Mouse (Mus musculus) hindbrain, embryonic 11.5 days (tissue): ENCODE measurements around the gene Krtap9-3. TPM values are rescaled to one million over a fixed set of nuclear protein-coding genes. Genes with fewer than 3 reads are reported as not detected.
"Not testable (repeated sequence)": the region's sequence is repeated elsewhere in the genome, so short reads cannot be mapped to it uniquely, and the experiment has no call there.

Experiments used
- ATAC-seq: fragments of 200-750 bp; cut with Nextera tagmentation; 2 replicates; pipeline ENCODE4 v1.8.0; 2017; ENCODE audit warnings: mild to moderate bottlenecking, moderate TSS enrichment, moderate library complexity; ENCODE audit not compliant: low FRiP score
- DNase-seq: peaks from one replicate; pipeline ENCODE4 v3.0.0-alpha.2; 2015; ENCODE audit warnings: low spot score
- H3K27ac ChIP-seq: fragments of 300-500 bp; sonication (generic); 2 replicates; pipeline ENCODE4 v1.5.1; 2014; ENCODE audit warnings: mild to moderate bottlenecking, low read depth, low read length
- H3K27me3 ChIP-seq: fragments of 300-500 bp; sonication (generic); 2 replicates; pipeline ENCODE4 v1.6.1; 2014; ENCODE audit warnings: mild to moderate bottlenecking, low read length, moderate library complexity, mixed read lengths; ENCODE audit not compliant: control insufficient read depth, insufficient read depth
- H3K36me3 ChIP-seq: fragments of 300-500 bp; sonication (generic); 2 replicates; pipeline ENCODE4 v1.6.1; 2014; ENCODE audit warnings: mild to moderate bottlenecking, low read length, moderate library complexity, mixed read lengths; ENCODE audit not compliant: control insufficient read depth, insufficient read depth
- H3K4me1 ChIP-seq: fragments of 300-500 bp; sonication (generic); replicated peaks from 2 replicates; pipeline ENCODE4 v1.6.1; 2014; ENCODE audit warnings: low read length, mixed read lengths; ENCODE audit not compliant: control insufficient read depth, insufficient read depth
- H3K4me2 ChIP-seq: fragments of 300-500 bp; sonication (generic); replicated peaks from 2 replicates; pipeline ENCODE4 v1.6.1; 2014; ENCODE audit warnings: mild to moderate bottlenecking, low read depth, low read length
- H3K4me3 ChIP-seq: fragments of 300-500 bp; sonication (generic); 2 replicates; pipeline ENCODE4 v1.5.1; 2014; ENCODE audit warnings: low read depth, low read length
- H3K9ac ChIP-seq: fragments of 300-500 bp; sonication (generic); 2 replicates; pipeline ENCODE4 v1.6.1; 2014; ENCODE audit warnings: low read depth, low read length
- H3K9me3 ChIP-seq: fragments of 300-500 bp; sonication (generic); 2 replicates; pipeline ENCODE4 v1.6.1; 2016; ENCODE audit warnings: low read length; ENCODE audit not compliant: control insufficient read depth
- WGBS: fragments of 180-500 bp; shearing (Covaris S2); extraction: QIAGEN DNeasy Blood & Tissue Kit; methylation state at CpG from one replicate; pipeline ENCODE4 v1.1.7; 2014; 5-methylcytosine and 5-hydroxymethylcytosine counted together
- polyA plus RNA-seq: library from polyadenylated mRNA; unstranded; fragments of >200 nt; fragmentation: Nextera tagmentation; extraction: Ambion mirVana; gene quantifications from 2 replicates; pipeline ENCODE4 v1.2.1, GENCODE M21; 2014

The Krtap9-3 gene
- polyA plus RNA-seq, 1 experiment from 2014 or later, result not detected

GRCm38 (mm10) chr11:99628138-99628537, 30.2 kb upstream of the Krtap9-3 start, which contains the start of gene Krtap4-1:
Krtap4-1 (minus strand) TSS chr11:99628238.
- Histone ChIP-seq H3K9me3 (no peaks in the 10 kb centered on the region), H3K27ac (no peak within 1 kb of the TSS), H3K9ac (no peak within 1 kb of the TSS), H3K4me2 (no peak within 1 kb of the TSS), H3K4me1 (no peaks in the 10 kb centered on the region), H3K27me3 (no peaks in the 10 kb centered on the region), H3K4me3 (no peak within 1 kb of the TSS), H3K36me3 (no peaks in the 10 kb centered on the region)
- WGBS, result 85% methylated on average over 4 of the region's 4 CpGs
- ATAC-seq, result no peak
- no peak for DNase-seq

- DNase-seq (no peak), ATAC-seq (no peak)
- no peaks in the 10 kb centered on the region for H3K9me3 ChIP-seq
- no peak within 1 kb of the TSS for H3K4me3 ChIP-seq
- no peak within 1 kb of the TSS for H3K4me2 ChIP-seq
- H3K4me1 ChIP-seq, result no peaks in the 10 kb centered on the region
- H3K36me3 ChIP-seq, result no peaks in the 10 kb centered on the region
- H3K9ac ChIP-seq, result no peak within 1 kb of the TSS
- 91% methylated on average over 2 of the region's 2 CpGs for WGBS
- H3K27me3 ChIP-seq, result no peaks in the 10 kb centered on the region
- no peak within 1 kb of the TSS for H3K27ac ChIP-seq
Observed at GRCm38 (mm10) chr11:99620335-99620734, 22.4 kb upstream of the Krtap9-3 start, which contains the start of gene Gm11562. Gm11562 (minus strand) TSS chr11:99620435.

- WGBS, result 74% methylated on average over 3 of the region's 3 CpGs
- H3K4me3 ChIP-seq, result no peak within 1 kb of the TSS
- no peaks in the 10 kb centered on the region for H3K4me1 ChIP-seq
- H3K27ac ChIP-seq, result no peak within 1 kb of the TSS
- H3K27me3 ChIP-seq, result no peaks in the 10 kb centered on the region
- ATAC-seq (no peak), DNase-seq (no peak)
- H3K9ac ChIP-seq, result no peak within 1 kb of the TSS
- H3K9me3 ChIP-seq, result no peaks in the 10 kb centered on the region
- H3K36me3 ChIP-seq, result no peaks in the 10 kb centered on the region
- no peak within 1 kb of the TSS for H3K4me2 ChIP-seq
Observed at GRCm38 (mm10) chr11:99614796-99615363, 17.0 kb upstream of the Krtap9-3 start, which contains the start of gene Krtap2-4. Krtap2-4 (minus strand) TSS chr11:99614846.

- ATAC-seq, H3K4me3 ChIP-seq, H3K27me3 ChIP-seq, H3K4me1 ChIP-seq, DNase-seq, H3K9me3 ChIP-seq, H3K9ac ChIP-seq, H3K27ac ChIP-seq, H3K36me3 ChIP-seq, H3K4me2 ChIP-seq: not testable (repeated sequence)
- 91% methylated on average over 1 of the region's 2 CpGs for WGBS
Observed at GRCm38 (mm10) chr11:99610089-99610488, 12.2 kb upstream of the Krtap9-3 start, which contains the start of gene Gm11937. Gm11937 (minus strand) TSS chr11:99610189.

GRCm38 (mm10) chr11:99609126-99609525, 11.2 kb upstream of the Krtap9-3 start:
- H3K27ac ChIP-seq, result no peak overlapping the region
- H3K4me1 ChIP-seq, result no peaks in the 10 kb centered on the region
- H3K9ac ChIP-seq, result no peak overlapping the region
- DNase-seq (no peak), ATAC-seq (no peak)
- no peaks in the 10 kb centered on the region for H3K36me3 ChIP-seq
- no peaks in the 10 kb centered on the region for H3K27me3 ChIP-seq
- no peak overlapping the region for H3K4me2 ChIP-seq
- H3K4me3 ChIP-seq, result no peak overlapping the region
- H3K9me3 ChIP-seq, result no peaks in the 10 kb centered on the region
- 86% methylated on average over 1 of the region's 1 CpGs for WGBS

GRCm38 (mm10) chr11:99603208-99603607, 5.3 kb upstream of the Krtap9-3 start, which contains the start of gene Gm11938:
Gm11938 (minus strand) TSS chr11:99603308.
- not testable (repeated sequence) for H3K36me3 ChIP-seq, DNase-seq, H3K27ac ChIP-seq, H3K4me3 ChIP-seq, H3K9ac ChIP-seq, H3K9me3 ChIP-seq, H3K27me3 ChIP-seq, H3K4me2 ChIP-seq, H3K4me1 ChIP-seq, ATAC-seq
- 62% methylated on average over 1 of the region's 1 CpGs for WGBS

GRCm38 (mm10) chr11:99590981-99591380, 6.9 kb downstream of the Krtap9-3 start, which contains the start of gene Krtap1-3:
Krtap1-3 (minus strand) TSS chr11:99591339.
- 86% methylated on average over 4 of the region's 6 CpGs for WGBS
- H3K9me3 ChIP-seq, result no peaks in the 10 kb centered on the region
- H3K27me3 ChIP-seq, result no peaks in the 10 kb centered on the region
- no peak within 1 kb of the TSS for H3K9ac ChIP-seq
- DNase-seq (no peak), ATAC-seq (no peak)
- no peak within 1 kb of the TSS for H3K4me3 ChIP-seq
- H3K4me2 ChIP-seq, result no peak within 1 kb of the TSS
- H3K27ac ChIP-seq, result no peak within 1 kb of the TSS
- no peaks in the 10 kb centered on the region for H3K4me1 ChIP-seq
- no peaks in the 10 kb centered on the region for H3K36me3 ChIP-seq

- no peak overlapping the region for H3K27ac ChIP-seq
- H3K9me3 ChIP-seq, result no peaks in the 10 kb centered on the region
- H3K36me3 ChIP-seq, result no peaks in the 10 kb centered on the region
- no peak overlapping the region for H3K9ac ChIP-seq
- 92% methylated on average over 7 of the region's 7 CpGs for WGBS
- no peak for ATAC-seq
- H3K4me1 ChIP-seq, result no peaks in the 10 kb centered on the region
- DNase-seq, result no peak
- no peak overlapping the region for H3K4me2 ChIP-seq
- H3K27me3 ChIP-seq, result no peaks in the 10 kb centered on the region
- no peak overlapping the region for H3K4me3 ChIP-seq
Observed at GRCm38 (mm10) chr11:99585096-99585495, 12.8 kb downstream of the Krtap9-3 start.

- WGBS, result 73% methylated on average over 4 of the region's 5 CpGs
- no peak for ATAC-seq
- no peaks in the 10 kb centered on the region for H3K36me3 ChIP-seq
Observed at GRCm38 (mm10) chr11:99583245-99583704, 14.6 kb downstream of the Krtap9-3 start, which contains the start of gene Krtap1-4. Krtap1-4 (minus strand) TSS chr11:99583654.

More at GRCm38 (mm10) chr11:99583245-99583704, 14.6 kb downstream of the Krtap9-3 start, which contains the start of gene Krtap1-4:
- DNase-seq, result no peak
- Histone ChIP-seq H3K9ac (no peak within 1 kb of the TSS), H3K9me3 (no peaks in the 10 kb centered on the region), H3K4me2 (no peak within 1 kb of the TSS), H3K4me1 (no peaks in the 10 kb centered on the region), H3K4me3 (no peak within 1 kb of the TSS), H3K27ac (no peak within 1 kb of the TSS), H3K27me3 (no peaks in the 10 kb centered on the region)
